Mouse (Mus musculus) hindbrain, embryonic 12.5 days (tissue): ENCODE data around the gene Ifrd2. TPM values are rescaled to one million over a fixed set of nuclear protein-coding genes. Genes with fewer than 3 reads are reported as not detected.

Source experiments
- polyA plus RNA-seq: library from polyadenylated mRNA; unstranded; fragments of >200 nt; fragmentation: Nextera tagmentation; extraction: Ambion mirVana; gene quantifications from 2 replicates; pipeline ENCODE4 v1.2.1, GENCODE M21; 2016

Gene Ifrd2
- polyA plus RNA-seq, 1 experiment from 2014 or later = 19.5 TPM

Other genes starting within 250 kb of the Ifrd2 start
- gene Hemk1, start 249.3 kb upstream of the Ifrd2 start, polyA plus RNA-seq = 12.1 and 14.1 TPM in 2 replicates
- 3.6 and 4.7 TPM in 2 replicates for gene 6430571L13Rik, start 247.0 kb upstream of the Ifrd2 start, polyA plus RNA-seq
- 4.6 and 4.7 TPM in 2 replicates for gene Cacna2d2, start 188.0 kb upstream of the Ifrd2 start, polyA plus RNA-seq
- gene Tmem115, start 53.7 kb upstream of the Ifrd2 start, polyA plus RNA-seq = 48.1 and 50.4 TPM in 2 replicates
- 21.9 and 22.6 TPM in 2 replicates for gene Cyb561d2, start 45.4 kb upstream of the Ifrd2 start, polyA plus RNA-seq
- gene Nprl2, start 45.4 kb upstream of the Ifrd2 start, polyA plus RNA-seq = 47.5 and 50.5 TPM in 2 replicates
- gene Zmynd10, start 40.3 kb upstream of the Ifrd2 start, polyA plus RNA-seq = 3.6 and 4.3 TPM in 2 replicates
- gene Rassf1, start 36.1 kb upstream of the Ifrd2 start, polyA plus RNA-seq = 37.3 and 39.9 TPM in 2 replicates
- gene Tusc2, start 24.4 kb upstream of the Ifrd2 start, polyA plus RNA-seq = 84.8 and 87.0 TPM in 2 replicates
- 105 and 109 TPM in 2 replicates for gene Hyal2, start 19.7 kb upstream of the Ifrd2 start, polyA plus RNA-seq
- gene Hyal1, start 10.7 kb upstream of the Ifrd2 start, polyA plus RNA-seq = 8.1 and 9.6 TPM in 2 replicates
- 13.5 and 15.0 TPM in 2 replicates for gene Naa80, start 8.8 kb upstream of the Ifrd2 start, polyA plus RNA-seq
- 1.2 and 1.4 TPM in 2 replicates for gene Hyal3, start 6.8 kb upstream of the Ifrd2 start, polyA plus RNA-seq
- 5.1 TPM in 2 replicates for gene Sema3b, start 21.6 kb downstream of the Ifrd2 start, polyA plus RNA-seq
- gene Gnai2, start 47.7 kb downstream of the Ifrd2 start, polyA plus RNA-seq = 516 and 531 TPM in 2 replicates
- gene Slc38a3, start 81.9 kb downstream of the Ifrd2 start, polyA plus RNA-seq = 12.5 and 12.9 TPM in 2 replicates
- gene Gnat1, start 92.1 kb downstream of the Ifrd2 start, polyA plus RNA-seq = 1.4 and 2.6 TPM in 2 replicates
- gene Sema3f, start 122.8 kb downstream of the Ifrd2 start, polyA plus RNA-seq = 26.8 and 28.3 TPM in 2 replicates
- gene Rbm5, start 183.4 kb downstream of the Ifrd2 start, polyA plus RNA-seq = 260 and 271 TPM in 2 replicates